Mouse (Mus musculus) B cell, adult 62 days (primary cell): ENCODE measurements around the gene Apol9b. TPM values are rescaled to one million over a fixed set of nuclear protein-coding genes. Genes with fewer than 3 reads are reported as not detected.

Experiments
- total RNA-seq: library from RNA; stranded (reverse); gene quantifications from 4 replicates; pipeline ENCODE4 v1.2.4, GENCODE M21; 2023

The Apol9b gene
- total RNA-seq: not detected in 4 replicates

DNA sequence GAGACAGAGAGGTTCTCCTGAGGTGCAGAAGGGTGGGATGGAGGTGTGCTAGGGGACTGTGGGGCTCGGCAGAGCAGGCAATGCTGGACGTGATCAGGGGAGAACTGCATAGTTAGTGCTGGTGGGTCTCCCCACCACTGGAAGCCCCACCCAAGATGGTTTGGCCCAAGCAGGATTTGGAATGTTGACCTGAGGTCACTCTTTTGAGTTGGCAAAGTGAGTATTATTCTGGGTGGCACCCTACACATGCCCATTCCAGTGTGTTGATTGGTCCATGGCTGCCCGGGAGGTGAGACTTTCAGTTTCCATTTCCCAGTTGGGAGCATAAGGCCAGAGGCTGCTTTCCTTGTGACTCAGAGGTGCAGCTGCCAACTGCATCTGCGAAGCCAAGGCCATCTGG, at the start of gene Apol9b:
Gene Apol9b, plus strand, starts transcription at position 301 of the 400 bp plus-strand sequence.

DNA sequence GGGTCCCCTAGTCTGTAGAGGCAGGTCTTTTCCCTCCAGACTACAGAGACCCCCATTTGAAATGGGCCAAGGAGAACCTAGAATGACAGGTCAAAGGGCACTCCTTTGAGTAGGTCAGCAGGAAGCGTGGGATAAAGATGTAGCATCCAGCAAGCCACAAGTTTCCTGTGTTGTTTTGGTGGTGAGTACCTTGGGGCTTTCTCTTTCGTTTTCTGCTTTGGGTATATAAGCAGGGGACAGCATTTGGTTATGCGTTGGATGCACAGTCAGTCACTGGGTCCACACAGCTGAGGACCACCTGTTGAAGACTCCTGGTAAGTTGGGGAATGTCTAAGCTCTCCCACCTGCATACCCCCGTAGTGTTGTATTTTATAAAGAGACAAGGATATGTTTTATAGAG, 30.2 kb upstream of the Apol9b start, which contains the start of gene Apol7e:
Gene Apol7e, plus strand, starts transcription at position 202 of the 400 bp plus-strand sequence.

DNA sequence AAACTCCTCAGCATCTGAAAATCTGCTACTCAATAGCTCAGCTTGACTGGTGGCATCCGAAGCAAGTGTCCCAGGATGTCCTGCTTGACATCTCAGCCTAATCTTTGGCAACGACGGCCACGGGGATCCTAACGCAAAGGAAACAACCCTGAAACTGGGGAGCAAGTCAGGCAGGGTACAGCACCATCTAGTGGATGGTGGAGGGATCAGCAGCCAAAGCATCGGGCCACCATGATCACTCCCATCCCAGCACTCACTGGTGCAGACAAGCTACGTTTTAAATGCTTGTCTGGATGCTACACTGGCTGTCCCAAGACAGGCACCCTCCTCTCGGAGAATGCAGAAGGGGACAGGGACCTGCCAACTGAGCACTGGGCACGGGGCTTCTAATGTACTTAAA, 28.0 kb downstream of the Apol9b start, which contains the start of gene Apol8:
Gene Apol8, minus strand, starts transcription at position 156 of the 400 bp plus-strand sequence.

Other genes with a start within 250 kb of the Apol9b start
- not detected in 4 replicates for gene Apol11a, start 220.8 kb upstream of the Apol9b start, total RNA-seq
- gene Apol7c, start 195.7 kb upstream of the Apol9b start, total RNA-seq: 0.27 to 1.9 TPM (median 0.90 TPM) in 4 replicates
- not detected in 4 replicates for gene 1700025B11Rik, start 167.1 kb upstream of the Apol9b start, total RNA-seq
- not detected in 4 replicates for gene Apol10b, start 132.9 kb upstream of the Apol9b start, total RNA-seq
- not detected in 4 replicates for gene Gm36245, start 129.8 kb upstream of the Apol9b start, total RNA-seq
- not detected in 4 replicates for gene Apol11b, start 85.8 kb upstream of the Apol9b start, total RNA-seq
- gene Apol7e, start 30.2 kb upstream of the Apol9b start, total RNA-seq: 0.26 TPM in 1 of 4 replicates, not detected in the others
- gene Apol8, start 28.0 kb downstream of the Apol9b start, total RNA-seq: 8.1 to 12.6 TPM (median 10.2 TPM) in 4 replicates
- gene Myh9, start 113.1 kb downstream of the Apol9b start, total RNA-seq: 754 to 822 TPM (median 807 TPM) in 4 replicates
- 78.2 to 91.2 TPM (median 90.6 TPM) in 4 replicates for gene Txn2, start 200.0 kb downstream of the Apol9b start, total RNA-seq
- gene Foxred2, start 227.7 kb downstream of the Apol9b start, total RNA-seq: 9.8 to 11.6 TPM (median 10.9 TPM) in 4 replicates
- gene Eif3d, start 241.8 kb downstream of the Apol9b start, total RNA-seq: 149 to 164 TPM (median 160 TPM) in 4 replicates